Mouse (Mus musculus) CH12.LX (cell line): ENCODE data around the gene Atp13a2. TPM values are rescaled to one million over a fixed set of nuclear protein-coding genes. Genes with fewer than 3 reads are reported as not detected.
A peak's percentile ranks its signal among the peaks of the same experiment; 100 is the strongest.

Experiments used
- DNase-seq: peaks from one replicate; pipeline ENCODE4 v3.0.0-alpha.2; 2013; ENCODE audit errors: extremely low read depth
- H3K27ac ChIP-seq: 2 replicates; pipeline ENCODE4 v1.5.1; 2012; ENCODE audit warnings: low read depth, mild to moderate bottlenecking, control low read depth, moderate library complexity; ENCODE audit not compliant: insufficient read depth
- H3K27me3 ChIP-seq: replicated peaks from 2 replicates; pipeline ENCODE3; 2012; ENCODE audit warnings: inconsistent platforms
- H3K36me3 ChIP-seq, 2 experiments: replicated peaks in 1 of 2; 2 replicates each; pipeline versions ENCODE3 to v1.6.1; 2012; ENCODE audit warnings: inconsistent platforms in 1 of 2, low read length in 1 of 2, mild to moderate bottlenecking in 1 of 2, mixed read lengths in 1 of 2, moderate library complexity in 1 of 2; ENCODE audit not compliant: control insufficient read depth in 1 of 2, insufficient read depth in 1 of 2
- H3K4me1 ChIP-seq, 2 experiments: 2 replicates each; pipeline ENCODE4 v1.6.1; 2012; ENCODE audit warnings: inconsistent platforms in 1 of 2, moderate library complexity in 1 of 2; ENCODE audit not compliant: insufficient read depth in 2 of 2, control insufficient read depth in 1 of 2
- H3K4me2 ChIP-seq: 2 replicates; pipeline ENCODE4 v1.6.1; 2012; ENCODE audit warnings: low read depth, mild to moderate bottlenecking, control low read depth; ENCODE audit not compliant: poor library complexity, insufficient read depth, severe bottlenecking
- H3K4me3 ChIP-seq, 3 experiments: fragments of 150-350 bp in 1 of 3; sonication (generic) in 1 of 3; replicated peaks in 1 of 3; 2 replicates each; pipeline versions ENCODE3 to v1.5.1; 2011 to 2012; ENCODE audit warnings: low read depth in 2 of 3, low read length in 2 of 3, mild to moderate bottlenecking in 2 of 3, moderate library complexity in 2 of 3, control low read depth in 1 of 3, improper control_type of control experiment in 1 of 3, inconsistent platforms in 1 of 3, mixed read lengths in 1 of 3; ENCODE audit not compliant: poor library complexity in 1 of 3
- H3K79me2 ChIP-seq: replicated peaks from 2 replicates; pipeline ENCODE4 v1.6.1; 2012; ENCODE audit warnings: mild to moderate bottlenecking, moderate library complexity; ENCODE audit not compliant: control insufficient read depth, poor library complexity, insufficient read depth, severe bottlenecking; ENCODE audit errors: extremely low read depth
- H3K9ac ChIP-seq: 2 replicates; pipeline ENCODE4 v1.6.1; 2012; ENCODE audit warnings: low read depth, mild to moderate bottlenecking, control low read depth, moderate library complexity; ENCODE audit not compliant: insufficient read depth
- H3K9me3 ChIP-seq: replicated peaks from 2 replicates; pipeline ENCODE3; 2012; ENCODE audit warnings: low read length, inconsistent platforms, mixed read lengths
- CHD1 ChIP-seq: IDR thresholded peaks from 2 replicates; pipeline ENCODE4 v1.6.1; 2012; ENCODE audit warnings: low read depth, low read length, improper control_type of control experiment, inconsistent platforms
- CTCF ChIP-seq, 2 experiments: IDR thresholded peaks in 1 of 2; conservative IDR thresholded peaks in 1 of 2; 2 replicates each; pipeline ENCODE4 v1.5.1; 2011 to 2012; ENCODE audit warnings: low read depth in 2 of 2, low read length in 2 of 2, improper control_type of control experiment in 1 of 2, inconsistent platforms in 1 of 2, mild to moderate bottlenecking in 1 of 2, moderate library complexity in 1 of 2
- EP300 ChIP-seq: IDR thresholded peaks from 2 replicates; pipeline ENCODE4 v1.6.1; 2011; ENCODE audit warnings: low read length, improper control_type of control experiment
- HCFC1 ChIP-seq: IDR thresholded peaks from 2 replicates; pipeline ENCODE4 v1.6.1; 2012; ENCODE audit warnings: low read depth, mild to moderate bottlenecking, inconsistent platforms, low read length, improper control_type of control experiment
- IRF4 ChIP-seq: IDR thresholded peaks from 2 replicates; pipeline ENCODE4 v1.6.1; 2014; ENCODE audit warnings: low read depth, mild to moderate bottlenecking, inconsistent platforms, low read length, improper control_type of control experiment
- MAX ChIP-seq: IDR thresholded peaks from 2 replicates; pipeline ENCODE4 v1.6.1; 2011; ENCODE audit warnings: low read length, improper control_type of control experiment
- MAZ ChIP-seq: IDR thresholded peaks from 2 replicates; pipeline ENCODE4 v1.6.1; 2012; ENCODE audit warnings: low read depth, mild to moderate bottlenecking, inconsistent platforms, low read length, improper control_type of control experiment, moderate library complexity
- NELFE ChIP-seq: IDR thresholded peaks from 2 replicates; pipeline ENCODE4 v1.6.1; 2011; ENCODE audit warnings: low read depth, low read length, improper control_type of control experiment
- POLR2A ChIP-seq: IDR thresholded peaks from 2 replicates; pipeline ENCODE4 v1.6.1; 2011; ENCODE audit warnings: low read depth, mild to moderate bottlenecking, improper control_type of control experiment, low read length
- RAD21 ChIP-seq: IDR thresholded peaks from 2 replicates; pipeline ENCODE4 v1.6.1; 2011; ENCODE audit warnings: low read depth, mild to moderate bottlenecking, low read length, improper control_type of control experiment, moderate library complexity
- RCOR1 ChIP-seq: conservative IDR thresholded peaks from 2 replicates; pipeline ENCODE4 v1.6.1; 2012; ENCODE audit warnings: low read depth, mild to moderate bottlenecking, inconsistent platforms, low read length, improper control_type of control experiment
- SIN3A ChIP-seq: IDR thresholded peaks from 2 replicates; pipeline ENCODE4 v1.6.1; 2012; ENCODE audit warnings: low read length, improper control_type of control experiment, inconsistent platforms
- SMC3 ChIP-seq: IDR thresholded peaks from 2 replicates; pipeline ENCODE4 v1.6.1; 2011; ENCODE audit warnings: low read depth, low read length, improper control_type of control experiment
- TCF12 ChIP-seq: IDR thresholded peaks from 2 replicates; pipeline ENCODE4 v1.6.1; 2014; ENCODE audit warnings: low read depth, mild to moderate bottlenecking, inconsistent platforms, low read length, improper control_type of control experiment
- ZC3H11A ChIP-seq: IDR thresholded peaks from 2 replicates; pipeline ENCODE4 v1.6.1; 2012; ENCODE audit warnings: low read depth, mild to moderate bottlenecking, inconsistent platforms, low read length, improper control_type of control experiment
- ZNF384 ChIP-seq: IDR thresholded peaks from 2 replicates; pipeline ENCODE4 v1.6.1; 2012; ENCODE audit warnings: low read depth, low read length, improper control_type of control experiment, inconsistent platforms
- dilution Hi-C: fragments of 300-500 bp; cut with MboI; formaldehyde crosslinking; loops from 2 replicates; pipeline ENCODE4 v1.14.3; 2020; ENCODE audit warnings: low sequenced_read_pairs; ENCODE audit not compliant: extremely low pct_unique_long_range_greater_than_20kb, extremely low pct_ligation_motif_present
- in situ Hi-C: fragments of 300-500 bp; cut with MboI; formaldehyde crosslinking; loops from 3 replicates; pipeline ENCODE4 v1.14.3; 2019; ENCODE audit warnings: low sequenced_read_pairs, low pct_ligation_motif_present, low pct_unique_long_range_greater_than_20kb, mixed read lengths
- polyA plus RNA-seq: library from polyadenylated mRNA; unstranded; fragments of >175 nt; gene quantifications from 2 replicates; pipeline ENCODE4 v1.2.1, GENCODE M21; 2012; ENCODE audit warnings: low read depth; ENCODE audit not compliant: insufficient read length
- total RNA-seq, 2 experiments: library from RNA; depleted of rRNA; stranded (reverse); fragments of 300-350 nt in 1 of 2; fragments of >200 nt in 1 of 2; gene quantifications; 2 replicates each; pipeline ENCODE4 v1.2.3; 2012 to 2014

Gene Atp13a2
- total and polyA plus RNA-seq, 3 experiments, result 22.2 to 54.7 (median 48.5) TPM

DNA sequence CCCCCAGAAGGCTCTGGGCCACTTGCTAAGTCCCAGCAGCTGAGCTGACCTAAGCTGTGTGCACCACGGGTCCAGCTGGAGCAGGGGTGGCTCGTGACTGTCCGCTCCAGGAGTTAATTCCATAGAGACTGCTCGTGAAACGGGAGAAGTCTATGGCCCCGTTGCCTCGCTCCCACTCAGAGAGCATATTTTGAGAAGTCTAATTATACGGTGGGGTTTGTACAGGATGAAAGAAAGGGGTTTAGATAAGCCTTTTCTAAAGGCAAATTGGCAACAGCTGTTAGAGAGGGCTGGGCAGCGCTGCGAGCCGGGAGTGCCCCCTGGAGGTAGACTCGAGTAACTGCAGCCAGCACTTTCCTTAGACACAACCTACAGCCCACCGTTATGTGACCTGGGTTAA, 28.9 kb upstream of the Atp13a2 start:
- TF ChIP-seq EP300, result no peak
- TF ChIP-seq NELFE, result peak; percentile 43; the same call in 1 of the 2 replicates
- no peak for TF ChIP-seq SIN3A
- no peak for TF ChIP-seq RCOR1
- TF ChIP-seq MAX, result no peak; the same call in 1 of the 2 replicates
- TF ChIP-seq IRF4, result no peak
- peak; percentile 83 for TF ChIP-seq SMC3
- TF ChIP-seq TCF12, result no peak
- no peak for TF ChIP-seq CHD1
- peak; percentile 28 for TF ChIP-seq ZC3H11A
- peak; percentile 95 to 99 for TF ChIP-seq CTCF (conservative IDR thresholded peaks at IDR 0.05 in 1 of 2, IDR thresholded peaks at IDR 0.05 in 1 of 2; ENCODE audit: low read depth in 2 of 2, low read length in 2 of 2)
- peak; percentile 91 for TF ChIP-seq RAD21
- no peak for TF ChIP-seq POLR2A
- TF ChIP-seq HCFC1, result no peak
- TF ChIP-seq, all 38 proteins: peak for 5
- H3K79me2 ChIP-seq, result peaks cover 14% of the 10 kb centered on the region
- H3K27ac ChIP-seq, result no peak overlapping the region
- H3K4me3 ChIP-seq, result no peak overlapping the region
- dilution Hi-C loops, result no loop called here
- H3K4me1 ChIP-seq, result peaks cover 8 to 16% of the 10 kb centered on the region in 2 experiments; a peak in 3 of 4 replicates
- peaks cover 51% of the 10 kb centered on the region for H3K27me3 ChIP-seq
- H3K9me3 ChIP-seq, result no peaks in the 10 kb centered on the region
- DNase-seq, result peak; percentile 54
- no peak overlapping the region for H3K4me2 ChIP-seq
- H3K36me3 ChIP-seq, result no peaks in the 10 kb centered on the region
- in situ Hi-C loops, result loop anchor here (5.0 kb wide), 1 partner anchor 50 kb away; the partner anchor contains the start of gene Padi2
- H3K9ac ChIP-seq, result no peak overlapping the region

DNA sequence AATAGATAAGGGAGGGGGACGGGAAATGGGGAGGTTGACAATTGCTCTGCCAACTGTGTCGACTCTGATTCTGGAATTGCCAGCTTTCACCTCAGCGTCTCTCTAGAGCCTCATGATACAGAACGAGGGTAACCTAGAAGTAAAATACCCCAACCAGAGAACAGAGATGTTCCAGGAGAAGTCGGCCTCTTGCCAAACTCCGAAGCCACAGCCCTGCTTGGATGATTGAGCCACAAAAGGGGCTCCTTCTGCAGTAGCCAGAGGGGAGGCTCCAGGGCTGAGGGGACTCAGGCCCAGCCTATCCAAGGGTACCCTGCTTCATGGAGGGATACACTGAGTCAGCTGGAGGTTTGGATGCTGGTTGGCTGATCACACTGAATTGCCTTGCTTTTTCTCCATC, 28.4 kb upstream of the Atp13a2 start:
- Histone ChIP-seq H3K27ac (no peak overlapping the region), H3K79me2 (peaks cover 16% of the 10 kb centered on the region), H3K4me1 (peaks cover 12 to 22% of the 10 kb centered on the region in 2 experiments; a peak in 3 of 4 replicates), H3K4me3 (no peak overlapping the region), H3K9ac (no peak overlapping the region), H3K4me2 (no peak overlapping the region), H3K9me3 (no peaks in the 10 kb centered on the region), H3K27me3 (peaks cover 46% of the 10 kb centered on the region), H3K36me3 (peaks cover 0 to 3% of the 10 kb centered on the region in 2 experiments)
- no peak for DNase-seq
- dilution Hi-C loops, result no loop called here
- TF ChIP-seq ZNF384 (no peak), MAZ (no peak), RCOR1 (no peak), RAD21 (no peak)
- in situ Hi-C loops, result loop anchor here (5.0 kb wide), 1 partner anchor 51 kb away; the partner anchor contains the start of gene Padi2
